Mouse (Mus musculus) lung, adult 2 months (tissue): ENCODE measurements at regions not wholly inside any gene's neighbourhood (a gene's known extent, or its start where the extent isn't known, plus 50 kb on each side); places are given as distances from the start of the nearest gene placed in this dataset.

ENCODE experiments used
- CTCF ChIP-seq: fragments of 200-500 bp; IDR thresholded peaks from 2 replicates; pipeline ENCODE4 v1.5.1; 2011; ENCODE audit warnings: mild to moderate bottlenecking, low read length, control low read depth; ENCODE audit not compliant: insufficient read depth
- POLR2A ChIP-seq: fragments of 200-500 bp; IDR thresholded peaks from 2 replicates; pipeline ENCODE4 v1.6.1; 2011; ENCODE audit warnings: low read depth, mild to moderate bottlenecking, control low read depth, low read length, borderline replicate concordance; ENCODE audit errors: extremely low read depth

DNA sequence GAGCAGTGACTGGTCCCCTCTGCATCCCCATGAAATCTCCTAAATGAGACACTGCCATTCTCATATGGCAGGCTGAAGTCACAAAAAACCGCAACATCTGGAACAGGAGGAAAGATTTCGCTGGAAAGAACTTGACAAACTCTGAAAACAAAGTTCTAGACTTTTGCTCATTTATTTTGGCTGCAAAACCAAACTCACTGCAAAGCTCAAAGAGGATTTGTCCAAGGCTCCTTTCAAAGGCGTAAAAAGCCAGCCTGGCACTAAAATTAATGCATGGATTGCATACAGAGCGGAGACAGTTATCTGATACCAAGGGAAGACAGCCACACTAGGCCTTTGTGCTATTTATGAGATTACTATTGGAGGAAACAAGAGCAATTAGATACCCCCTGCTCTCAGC is 90.3 kb upstream of the Meis1 start:
- no peak for TF ChIP-seq CTCF
- no peak for TF ChIP-seq POLR2A
